Mouse (Mus musculus) left cerebral cortex, adult 18-20 months (tissue): ENCODE measurements around the gene Cd244a. TPM values are rescaled to one million over a fixed set of nuclear protein-coding genes. Genes with fewer than 3 reads are reported as not detected.

Source experiments
- DNase-seq, 2 experiments: peaks; one replicate each; pipeline ENCODE4 v3.0.0; 2021 to 2022; ENCODE audit warnings: low spot score in 2 of 2, mixed read lengths in 1 of 2
- long read RNA-seq, 2 experiments: library from polyadenylated mRNA; stranded (forward); transcript quantifications; one replicate each; pipeline ENCODE4 v2.0.0; 2021
- total RNA-seq, 2 experiments: library from RNA; stranded (reverse); gene quantifications; 2 replicates each; pipeline ENCODE4 v1.2.3; 2021

Cd244a gene
- total RNA-seq, result under 1 TPM in 1 of 2 experiments, not detected in 1; 0.16 TPM
- long read RNA-seq, experiment 1, result 0 reads
- long read RNA-seq, experiment 2, result 0 reads

GRCm38 (mm10) chr1:171558898-171559297 lies at the start of gene Cd244a:
Cd244a (plus strand) TSS chr1:171559193.
- no peak for DNase-seq

- no peak for DNase-seq
These were observed 45.8 kb upstream of the Cd244a start for GRCm38 (mm10) chr1:171513234-171513633.

GRCm38 (mm10) chr1:171513760-171514159 lies 45.2 kb upstream of the Cd244a start:
- no peak for DNase-seq

DNA sequence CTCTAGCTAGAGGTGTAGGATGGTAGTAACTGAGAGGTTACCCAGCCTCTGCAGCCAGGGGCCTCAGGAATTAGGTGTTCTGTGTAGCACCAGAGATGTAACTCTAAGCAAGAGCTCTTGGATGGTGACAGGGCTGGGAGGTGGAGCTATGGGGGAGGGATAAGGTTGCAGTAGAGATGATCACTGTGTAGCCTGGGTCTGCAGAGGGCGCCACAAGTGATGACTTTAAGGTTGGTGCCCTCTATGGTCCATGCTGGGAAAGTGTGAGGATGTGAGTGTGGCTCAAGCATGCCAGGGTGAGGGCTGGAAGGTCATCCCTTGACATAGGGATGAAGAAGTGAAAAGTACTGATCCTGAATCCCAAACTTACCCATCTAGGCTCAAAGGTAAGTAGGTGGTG lies 44.0 kb upstream of the Cd244a start:
- DNase-seq, result no peak

DNA sequence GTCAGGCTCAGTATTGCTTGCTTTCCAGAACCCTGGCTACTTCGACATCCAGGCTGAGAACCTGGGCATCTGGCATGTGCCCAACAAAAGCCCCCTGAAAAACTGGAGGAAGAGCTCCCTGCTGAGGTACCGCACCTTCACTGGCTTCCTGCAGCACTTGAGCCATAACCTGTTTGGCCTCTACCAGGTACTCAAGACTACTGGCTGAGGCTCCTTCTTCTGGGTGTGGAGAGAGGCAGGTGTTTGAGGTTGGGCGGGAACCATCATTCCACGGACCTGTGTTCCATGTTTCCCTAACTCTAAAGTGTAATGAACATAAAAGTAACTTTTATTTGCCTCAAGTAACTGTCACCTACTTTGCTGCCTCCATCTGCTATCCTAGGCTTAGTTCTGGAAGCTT lies 43.4 kb upstream of the Cd244a start:
- DNase-seq, result no peak

DNA sequence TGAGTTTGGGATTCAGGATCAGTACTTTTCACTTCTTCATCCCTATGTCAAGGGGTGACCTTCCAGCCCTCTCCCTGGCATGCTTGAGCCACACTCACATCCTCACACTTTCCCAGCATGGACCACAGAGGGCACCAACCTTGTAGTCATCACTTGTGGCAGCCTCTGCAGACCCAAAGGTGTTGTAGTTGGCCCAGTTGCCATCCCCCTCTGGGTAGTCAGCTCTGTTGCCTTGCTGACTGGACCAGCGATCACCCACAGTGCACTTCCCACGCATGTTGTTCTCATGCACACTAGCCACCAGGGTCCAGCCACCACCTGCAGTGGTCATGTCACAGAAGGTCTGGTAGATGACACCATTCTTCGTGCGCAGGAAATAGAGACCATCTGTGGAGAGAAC lies 27.6 kb upstream of the Cd244a start:
- no peak for DNase-seq

GRCm38 (mm10) chr1:171532830-171533229 lies 26.2 kb upstream of the Cd244a start:
- DNase-seq, result no peak

DNA sequence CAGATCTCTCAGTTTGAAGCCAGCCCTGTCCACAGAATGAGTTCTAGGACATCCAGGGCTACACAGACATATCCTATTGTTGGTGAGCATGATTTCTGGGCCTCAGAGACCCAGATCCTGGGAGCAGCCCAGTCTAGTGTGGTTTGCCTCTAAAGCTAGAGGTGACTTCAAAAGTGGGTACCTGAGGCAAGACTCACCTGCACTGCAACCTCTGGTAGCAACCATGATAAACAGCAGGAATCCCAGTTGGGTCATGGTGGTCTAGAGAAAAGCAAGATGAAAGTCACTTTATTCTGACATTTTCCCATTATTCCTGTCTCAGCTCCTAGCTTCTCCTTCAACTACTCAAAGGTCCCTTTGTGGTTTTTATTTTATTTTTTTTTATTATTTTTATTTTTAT lies 24.4 kb upstream of the Cd244a start:
- DNase-seq, result no peak

- no peak for DNase-seq
These were observed 23.8 kb upstream of the Cd244a start, which contains the start of gene Itln1 for GRCm38 (mm10) chr1:171535194-171535593. Itln1 (minus strand) TSS chr1:171535294.

DNA sequence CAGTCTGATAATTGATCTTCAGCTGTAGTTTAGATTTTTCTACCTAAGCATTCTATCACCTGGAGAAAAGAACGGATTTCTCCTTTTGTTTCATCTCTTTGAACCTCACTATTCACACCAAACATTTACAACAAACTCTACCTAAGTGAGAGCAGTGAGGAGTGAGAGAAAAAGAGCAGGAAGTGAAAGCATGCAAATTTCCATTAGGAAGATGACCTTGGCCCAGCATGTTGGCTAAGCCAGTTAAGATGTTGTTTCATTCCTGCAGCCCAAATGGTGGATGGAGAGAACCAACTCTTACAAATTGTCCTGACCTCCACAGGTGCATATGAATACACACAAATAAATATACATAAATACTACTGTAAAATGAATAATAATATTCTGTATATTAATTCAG lies 18.3 kb upstream of the Cd244a start:
- no peak for DNase-seq

- no peak for DNase-seq
These were observed 7.7 kb upstream of the Cd244a start for GRCm38 (mm10) chr1:171551326-171551725.

DNA sequence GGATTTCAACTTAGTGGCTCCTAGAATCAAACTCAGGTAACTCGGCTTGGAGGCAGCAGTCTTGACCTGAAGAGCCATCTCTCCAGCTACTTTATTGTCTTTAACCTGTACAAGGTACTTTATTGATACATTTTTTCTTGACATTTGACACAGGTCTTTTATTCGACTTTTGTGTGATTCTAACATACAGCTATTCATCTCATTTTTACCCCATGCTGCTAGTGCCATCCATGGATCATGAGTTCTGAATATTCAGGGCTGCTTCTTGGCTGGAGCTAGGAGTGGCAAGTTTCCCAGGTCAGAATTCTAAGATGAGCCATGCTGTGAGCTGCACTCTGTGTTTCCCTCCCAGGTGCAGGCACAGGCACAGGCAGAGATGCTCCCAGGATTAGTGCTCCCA lies 6.8 kb upstream of the Cd244a start:
- DNase-seq, result no peak

DNA sequence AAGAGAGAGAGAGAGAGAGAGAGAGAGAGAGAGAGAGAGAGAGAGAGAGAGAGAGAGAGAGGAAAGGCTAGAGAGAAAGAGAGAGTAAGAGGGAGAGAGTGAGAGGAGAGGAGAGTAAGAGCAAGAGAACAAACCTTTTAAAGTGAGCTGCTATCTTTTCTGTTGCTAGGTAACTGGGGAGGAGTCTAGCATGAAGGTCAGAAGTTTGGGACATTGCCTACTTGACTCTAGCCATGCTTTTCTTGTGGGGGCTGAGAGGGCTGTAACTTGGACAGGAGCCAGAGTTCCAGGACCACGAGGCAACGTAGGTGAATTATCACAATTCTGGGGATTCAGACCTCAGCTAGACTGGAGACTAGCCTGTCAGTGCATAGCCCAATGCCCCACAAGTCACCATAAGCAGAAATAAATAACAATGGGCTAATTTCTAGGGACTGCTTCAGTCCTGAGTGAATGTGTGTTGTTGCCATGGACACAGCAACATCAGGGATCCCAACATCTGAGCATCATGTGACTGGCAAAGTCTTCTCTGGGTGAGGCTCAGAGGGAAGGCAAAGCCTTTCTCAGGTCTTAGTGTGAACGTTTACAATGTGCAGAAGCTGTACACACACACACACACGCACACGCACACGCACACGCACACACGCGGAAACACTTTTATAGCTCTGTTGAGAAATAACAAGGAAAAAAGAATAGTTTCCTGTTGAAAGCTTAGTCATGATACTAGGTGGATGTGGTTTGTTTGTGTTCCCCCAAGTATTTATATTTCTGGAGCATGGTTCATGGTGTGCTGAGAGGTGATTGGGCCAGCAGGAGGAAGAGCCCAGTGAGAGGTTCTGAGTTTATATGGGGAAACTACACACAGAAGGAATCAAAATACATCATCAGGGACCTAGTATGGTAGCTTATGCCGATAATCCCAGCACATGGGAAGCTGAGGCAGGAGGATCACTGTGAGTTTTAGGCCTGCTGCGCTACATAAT lies 5.3 kb upstream of the Cd244a start:
- DNase-seq, result no peak

DNA sequence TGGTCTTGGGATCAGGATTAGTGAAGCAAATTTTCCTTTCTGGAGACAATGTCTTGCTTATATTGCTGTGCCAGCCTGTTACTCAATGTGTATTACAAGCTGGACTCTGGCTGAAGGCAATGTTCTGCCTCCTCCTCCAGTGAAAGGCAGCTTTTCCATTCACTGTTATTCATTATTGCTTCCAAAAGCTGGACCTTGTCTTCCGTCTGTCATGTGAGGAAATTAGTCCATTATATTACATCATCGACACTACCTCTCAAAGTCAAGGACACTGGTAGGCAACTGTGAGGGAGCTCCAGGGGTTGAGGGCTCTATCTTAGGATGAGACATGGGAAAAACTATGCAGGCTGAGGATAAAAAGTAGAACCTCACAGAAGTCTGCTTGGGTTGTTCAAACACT lies 2.6 kb upstream of the Cd244a start:
- DNase-seq, result no peak

GRCm38 (mm10) chr1:171558407-171558806 lies 586 bp upstream of the Cd244a start:
- no peak for DNase-seq

DNA sequence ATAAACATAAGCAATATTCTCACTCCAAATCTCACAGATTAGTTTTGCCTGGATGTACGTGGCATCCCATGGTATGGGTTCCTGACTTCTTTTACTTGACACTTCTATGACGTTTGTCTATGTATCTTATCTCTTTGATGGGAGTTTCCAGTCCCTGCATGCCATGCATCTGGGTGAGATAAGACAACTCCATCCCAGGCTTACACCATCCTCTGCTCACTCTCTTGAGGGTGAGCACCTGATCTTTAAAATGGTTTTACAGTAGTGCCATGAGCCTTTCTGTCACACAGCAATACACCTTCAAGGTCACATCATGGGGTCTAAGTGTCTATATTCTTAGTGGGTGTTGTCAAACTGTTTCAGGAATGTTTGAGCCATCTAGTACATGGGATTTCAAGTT lies 1.3 kb downstream of the Cd244a start:
- no peak for DNase-seq

DNA sequence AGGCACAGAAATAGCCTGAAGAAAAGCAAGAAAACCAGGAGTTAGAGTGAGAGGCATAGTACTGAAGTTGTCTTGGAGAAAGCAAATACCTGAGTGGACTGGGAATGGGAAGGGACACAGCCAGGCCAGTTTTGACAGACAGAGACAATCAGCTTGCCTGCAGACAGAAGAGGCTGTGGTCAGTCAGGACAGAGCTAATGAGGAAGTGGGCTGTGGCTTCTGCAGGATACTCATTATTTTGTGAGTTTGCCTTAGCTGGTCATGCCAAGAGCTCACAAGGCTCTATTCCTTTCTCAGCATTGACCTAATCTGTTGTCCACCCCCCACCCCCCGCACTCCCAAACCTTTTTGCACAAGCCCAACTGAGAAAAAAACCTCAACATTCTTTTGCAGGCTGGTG lies 2.2 kb downstream of the Cd244a start:
- no peak for DNase-seq

GRCm38 (mm10) chr1:171561639-171562225 lies 2.7 kb downstream of the Cd244a start:
- DNase-seq, result no peak

- no peak for DNase-seq
These were observed 4.0 kb downstream of the Cd244a start for GRCm38 (mm10) chr1:171563042-171563441.

DNA sequence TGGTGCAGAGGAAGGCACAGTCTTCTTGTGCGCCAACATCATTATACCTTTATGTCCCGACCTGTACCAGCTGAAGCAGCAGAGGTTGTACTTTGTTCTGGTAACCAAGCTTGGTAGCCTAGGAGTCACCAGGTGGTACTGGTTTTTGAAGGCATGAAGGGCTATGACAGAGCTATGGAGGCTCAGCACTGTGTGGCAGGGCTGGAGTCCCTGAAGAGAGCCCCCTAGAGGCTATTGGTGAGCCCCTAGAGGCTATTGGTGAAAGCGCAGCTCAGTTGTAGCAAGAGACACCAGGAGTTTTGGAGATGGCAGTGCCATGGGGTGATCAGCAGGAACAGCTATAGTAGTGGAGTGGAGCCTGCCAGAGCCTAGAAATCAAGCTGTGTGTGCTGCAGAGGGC lies 5.3 kb downstream of the Cd244a start:
- no peak for DNase-seq

DNA sequence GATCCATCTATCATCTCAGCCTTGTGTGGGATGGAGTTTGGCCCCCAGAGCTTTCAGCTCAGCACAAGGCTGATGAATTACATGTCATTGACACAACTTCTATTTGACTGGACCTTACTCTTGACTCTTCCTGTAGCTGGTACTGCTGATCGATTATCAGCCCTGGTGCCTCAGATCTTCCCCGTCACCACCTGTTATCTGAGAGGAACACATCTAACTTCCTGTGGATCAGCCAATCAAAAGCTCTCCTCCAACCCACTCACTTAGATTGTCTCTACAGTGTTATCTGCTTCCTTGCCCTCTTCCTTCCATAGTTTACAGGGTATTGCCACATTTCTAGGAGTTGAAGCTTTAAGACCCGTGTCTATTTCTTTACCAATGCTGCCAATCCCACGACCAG lies 6.9 kb downstream of the Cd244a start:
- no peak for DNase-seq

DNA sequence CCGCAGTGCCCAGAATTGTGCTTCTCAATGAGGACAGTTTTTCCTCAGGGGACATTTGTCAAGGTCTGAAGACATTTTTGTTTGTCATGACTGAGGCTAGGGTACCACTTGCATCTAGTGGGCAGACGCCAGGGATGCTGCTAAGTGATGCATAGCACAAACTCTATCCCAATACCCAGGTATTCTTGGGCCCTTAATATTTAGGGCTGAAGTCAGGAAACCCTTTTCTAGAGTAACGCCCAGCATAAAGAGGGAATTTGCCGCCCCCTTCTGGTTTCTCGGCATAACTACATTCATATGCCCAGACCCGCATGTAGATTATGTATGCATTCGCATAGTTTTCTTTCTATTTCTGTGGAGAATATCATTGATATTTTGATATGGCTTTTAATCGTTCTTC lies 7.8 kb downstream of the Cd244a start:
- peak; percentile 13 to 34 for DNase-seq
